8 mouse cellular contexts compared by ENCODE assay signal in genomic region chr7:99465811-99466210, GRCm38 (mm10). TPM values are rescaled to one million over a fixed set of nuclear protein-coding genes. Genes with fewer than 3 reads are reported as not detected.
A peak's percentile ranks its signal among the peaks of the same experiment; 100 is the strongest.
DNase-seq lines count a peak whose midpoint lies in the region; ATAC-seq and TF ChIP-seq lines count a peak whose summit lies in the region.

Gene Klhl35 (plus strand): TSS chr7:99466004.

- no peak for TF ChIP-seq POLR2A in lung, adult 2 months (IDR thresholded peaks at IDR 0.05; ENCODE audit: borderline replicate concordance, extremely low read depth, low read depth, low read length)

- no peak for ATAC-seq in hindbrain, embryonic 16.5 days
- no peak for ATAC-seq in midbrain, embryonic 16.5 days

- peaks cover 11% of the 10 kb centered on the region for H3K4me1 ChIP-seq in lung, adult 2 months (ENCODE audit: control insufficient read depth, insufficient read depth, low read length)
- peaks cover 42% of the 10 kb centered on the region for H3K4me1 ChIP-seq in hindbrain, embryonic 16.5 days (ENCODE audit: control insufficient read depth, insufficient read depth, low read depth, low read length)
- peaks cover 37% of the 10 kb centered on the region for H3K4me1 ChIP-seq in midbrain, embryonic 16.5 days (ENCODE audit: control insufficient read depth, insufficient read depth, low read length)

- no peaks in the 10 kb centered on the region for H3K9me3 ChIP-seq in hindbrain, embryonic 16.5 days (ENCODE audit: control insufficient read depth, low read length)
- H3K9me3 ChIP-seq in midbrain, embryonic 16.5 days (replicated peaks; ENCODE audit: control insufficient read depth, low read length, poor library complexity, severe bottlenecking): no peaks in the 10 kb centered on the region

- 36% methylated on average over 8 of the region's 8 CpGs for WGBS in lung, adult 2 months
- 16% methylated on average over 8 of the region's 8 CpGs for WGBS in hindbrain, embryonic 16.5 days
- 16% methylated on average over 8 of the region's 8 CpGs for WGBS in midbrain, embryonic 16.5 days

- peak; percentile 74 to 83 for DNase-seq in cerebellum, postnatal 10 days
- DNase-seq in cerebellum, adult 18-20 months: no peak
- peak; percentile 21 to 31 for DNase-seq in lung, adult 18-20 months
- DNase-seq in lung, adult 2 months: no peak
- DNase-seq in ovary, postnatal 36 days (ENCODE audit: low spot score): no peak
- DNase-seq in adrenal gland, postnatal 36 days: no peak

- no peaks in the 10 kb centered on the region for H3K27me3 ChIP-seq in hindbrain, embryonic 16.5 days (replicated peaks; ENCODE audit: control insufficient read depth, insufficient read depth, low read length)
- H3K27me3 ChIP-seq in midbrain, embryonic 16.5 days (ENCODE audit: control insufficient read depth, insufficient read depth, low read depth, low read length): no peaks in the 10 kb centered on the region

- H3K4me3 ChIP-seq in lung, adult 2 months (replicated peaks; ENCODE audit: extremely low read depth, low read depth, low read length): no peak within 1 kb of the TSS
- H3K4me3 ChIP-seq in hindbrain, embryonic 16.5 days (ENCODE audit: low read length): peak within 1 kb of the TSS; percentile 16; the same call in 1 of the 2 replicates
- H3K4me3 ChIP-seq in midbrain, embryonic 16.5 days (ENCODE audit: low read depth, low read length): no peak within 1 kb of the TSS

- peak within 1 kb of the TSS; percentile 48 for H3K4me2 ChIP-seq in hindbrain, embryonic 16.5 days (ENCODE audit: low read length)
- peak within 1 kb of the TSS; percentile 80 for H3K4me2 ChIP-seq in midbrain, embryonic 16.5 days (ENCODE audit: low read length)

- H3K27ac ChIP-seq in hindbrain, embryonic 16.5 days (ENCODE audit: low read depth, low read length): peak within 1 kb of the TSS; percentile 57
- peak within 1 kb of the TSS; percentile 51 for H3K27ac ChIP-seq in midbrain, embryonic 16.5 days (ENCODE audit: low read length)

- TF ChIP-seq CTCF in lung, adult 2 months (IDR thresholded peaks at IDR 0.05; ENCODE audit: insufficient read depth, low read length): no peak

- H3K36me3 ChIP-seq in hindbrain, embryonic 16.5 days (ENCODE audit: control insufficient read depth, insufficient read depth, low read length): no peaks in the 10 kb centered on the region; the same call in 1 of the 2 replicates
- peaks cover 3% of the 10 kb centered on the region; the same call in 1 of the 2 replicates for H3K36me3 ChIP-seq in midbrain, embryonic 16.5 days (ENCODE audit: control insufficient read depth, insufficient read depth, low read length)

- peak within 1 kb of the TSS; percentile 53 for H3K9ac ChIP-seq in hindbrain, embryonic 16.5 days (ENCODE audit: low read depth, low read length)
- H3K9ac ChIP-seq in midbrain, embryonic 16.5 days (ENCODE audit: low read depth, low read length): peak within 1 kb of the TSS; percentile 56

RNA-seq across cellular contexts. Expression of gene Klhl35, which starts in this region (rescaled TPM):
- polyA plus RNA-seq in lung, adult 2 months (2012; rRNA removed): 0.80 and 0.89 TPM in 2 replicates
- 0.54 and 1.6 TPM in 2 replicates for polyA plus RNA-seq in hindbrain, embryonic 16.5 days (2015; fragmentation: Nextera tagmentation; extraction: Ambion mirVana)
- 2.5 and 2.9 TPM in 2 replicates for polyA plus RNA-seq in midbrain, embryonic 16.5 days (2015; fragmentation: Nextera tagmentation; extraction: Ambion mirVana)
- total RNA-seq in adrenal gland, postnatal 36 days (2021): under 1 TPM; 0.50 to 0.63 TPM

Comparison
In these comparisons a context has a peak if more than half of its experiments do, and no peak if none do; other contexts are left out.
1. DNase-seq: peak in cerebellum, postnatal 10 days (2 of 2) and lung, adult 18-20 months (2 of 2); none in cerebellum, adult 18-20 months (0 of 2), lung, adult 2 months (single experiment), ovary, postnatal 36 days (single experiment) and adrenal gland, postnatal 36 days (0 of 2).